Mouse (Mus musculus) adrenal gland, postnatal 36 days (tissue): ENCODE results near the gene Ifna6. TPM values are rescaled to one million over a fixed set of nuclear protein-coding genes. Genes with fewer than 3 reads are reported as not detected.
A peak's percentile ranks its signal among the peaks of the same experiment; 100 is the strongest.
"Not testable (repeated sequence)": the region's sequence is repeated elsewhere in the genome, so short reads cannot be mapped to it uniquely, and the experiment has no call there.

Source experiments
- DNase-seq, 2 experiments: peaks; one replicate each; pipeline ENCODE4 v3.0.0; 2021; ENCODE audit warnings: mixed read lengths in 1 of 2
- long read RNA-seq, 2 experiments: library from polyadenylated mRNA; stranded (forward); transcript quantifications; one replicate each; pipeline ENCODE4 v2.0.0; 2021; ENCODE audit warnings: borderline sequencing depth in 2 of 2
- total RNA-seq, 2 experiments: library from RNA; stranded (reverse); gene quantifications; 2 replicates each; pipeline ENCODE4 v1.2.3; 2021

The Ifna6 gene
- not detected for total RNA-seq
- long read RNA-seq, experiment 1, result 0 reads
- long read RNA-seq, experiment 2, result 0 reads

- not testable (repeated sequence) for DNase-seq
Measured at GRCm38 (mm10) chr4:88827116-88827515, at the start of gene Ifna6. Gene Ifna6 (plus strand): TSS chr4:88827416.

GRCm38 (mm10) chr4:88779550-88779949 is 47.7 kb upstream of the Ifna6 start, which contains the start of gene Gm13272:
Gene Gm13272 (plus strand): TSS chr4:88779850.
- not testable (repeated sequence) for DNase-seq

- not testable (repeated sequence) for DNase-seq
Measured at GRCm38 (mm10) chr4:88780320-88780719, 46.9 kb upstream of the Ifna6 start.

GRCm38 (mm10) chr4:88781831-88782230 is 45.4 kb upstream of the Ifna6 start, which contains the start of gene Ifnz:
Gene Ifnz (plus strand): TSS chr4:88782131.
- not testable (repeated sequence) for DNase-seq

GRCm38 (mm10) chr4:88782335-88782734 is 44.9 kb upstream of the Ifna6 start:
- peak in 1 of 2 experiments; percentile 32 for DNase-seq

- not testable (repeated sequence) for DNase-seq
Measured at GRCm38 (mm10) chr4:88785409-88785808, 41.8 kb upstream of the Ifna6 start, which contains the start of gene Gm13276. Gene Gm13276 (plus strand): TSS chr4:88785709.

- DNase-seq, result peak; percentile 70
Measured at GRCm38 (mm10) chr4:88788402-88788801, 38.8 kb upstream of the Ifna6 start, which contains the start of gene Gm13277. Gene Gm13277 (plus strand): TSS chr4:88788632.

GRCm38 (mm10) chr4:88791250-88791649 is 36.0 kb upstream of the Ifna6 start, which contains the start of gene Gm13278:
Gene Gm13278 (plus strand): TSS chr4:88791550.
- not testable (repeated sequence) for DNase-seq

- DNase-seq, result peak; percentile 2 to 17
Measured at GRCm38 (mm10) chr4:88793936-88794675, 33.1 kb upstream of the Ifna6 start, which contains the start of gene Gm13275. Gene Gm13275 (plus strand): TSS chr4:88794487.

- not testable (repeated sequence) for DNase-seq
Measured at GRCm38 (mm10) chr4:88797097-88797496, 30.1 kb upstream of the Ifna6 start, which contains the start of gene Gm13279. Gene Gm13279 (plus strand): TSS chr4:88797397.

GRCm38 (mm10) chr4:88799365-88799764 is 27.9 kb upstream of the Ifna6 start, which contains the start of gene Gm13285:
Gene Gm13285 (plus strand): TSS chr4:88799665.
- not testable (repeated sequence) for DNase-seq

- not testable (repeated sequence) for DNase-seq
Measured at GRCm38 (mm10) chr4:88802954-88803353, 24.3 kb upstream of the Ifna6 start, which contains the start of gene Gm13287. Gene Gm13287 (plus strand): TSS chr4:88803254.

GRCm38 (mm10) chr4:88805231-88805630 is 22.0 kb upstream of the Ifna6 start, which contains the start of gene Gm13288:
Gene Gm13288 (plus strand): TSS chr4:88805531.
- not testable (repeated sequence) for DNase-seq

- DNase-seq, result peak; percentile 49 to 57
Measured at GRCm38 (mm10) chr4:88805761-88806160, 21.5 kb upstream of the Ifna6 start.

GRCm38 (mm10) chr4:88815928-88816327 is 11.3 kb upstream of the Ifna6 start, which contains the start of gene Ifna7:
Gene Ifna7 (plus strand): TSS chr4:88816228.
- DNase-seq, result no peak

GRCm38 (mm10) chr4:88819659-88820058 is 7.6 kb upstream of the Ifna6 start, which contains the start of gene Ifna11:
Gene Ifna11 (plus strand): TSS chr4:88819959.
- DNase-seq, result no peak

- peak in 1 of 2 experiments; percentile 9 for DNase-seq
Measured at GRCm38 (mm10) chr4:88822995-88823394, 4.2 kb upstream of the Ifna6 start.

- peak; percentile 3 to 37 for DNase-seq
Measured at GRCm38 (mm10) chr4:88830523-88830922, 3.3 kb downstream of the Ifna6 start.

- DNase-seq, result not testable (repeated sequence)
Measured at GRCm38 (mm10) chr4:88835225-88835624, 8.0 kb downstream of the Ifna6 start, which contains the start of gene Ifna5. Gene Ifna5 (plus strand): TSS chr4:88835525.

GRCm38 (mm10) chr4:88838828-88839227 is 11.6 kb downstream of the Ifna6 start:
- DNase-seq, result peak in 1 of 2 experiments; percentile 5

- DNase-seq, result no peak
Measured at GRCm38 (mm10) chr4:88840058-88840457, 12.8 kb downstream of the Ifna6 start.

- DNase-seq, result no peak
Measured at GRCm38 (mm10) chr4:88841438-88841911, 14.3 kb downstream of the Ifna6 start, which contains the start of gene Ifna4. Gene Ifna4 (plus strand): TSS chr4:88841861.
